Mouse (Mus musculus) liver, embryonic 14.5 days (tissue): Measurements from ENCODE around the gene Mybl2.

ENCODE experiments used
- CTCF ChIP-seq: IDR thresholded peaks from 2 replicates; pipeline ENCODE4 v1.5.1; 2016; ENCODE audit warnings: antibody characterized with exemption, low read depth, control low read depth
- EP300 ChIP-seq: IDR thresholded peaks from 2 replicates; pipeline ENCODE4 v1.6.1; 2016; ENCODE audit warnings: antibody characterized with exemption, low read depth

GRCm38 (mm10) chr2:163111413-163112201, 57.1 kb downstream of the Mybl2 start:
- TF ChIP-seq EP300 = no peak
- no peak for TF ChIP-seq CTCF
